Mouse (Mus musculus) embryonic facial prominence, embryonic 15.5 days (tissue): ENCODE data around the gene Adgrl1. TPM values are rescaled to one million over a fixed set of nuclear protein-coding genes. Genes with fewer than 3 reads are reported as not detected.

Experiments
- ATAC-seq: fragments of 200-750 bp; cut with Nextera tagmentation; 2 replicates; pipeline ENCODE4 v1.8.0; 2017; ENCODE audit warnings: low read depth, moderate TSS enrichment; ENCODE audit not compliant: insufficient number of reproducible peaks, low FRiP score, low TSS enrichment
- H3K27ac ChIP-seq: fragments of 300-500 bp; sonication (generic); replicated peaks from 2 replicates; pipeline ENCODE4 v1.5.1; 2015; ENCODE audit warnings: mild to moderate bottlenecking, inconsistent platforms
- H3K27me3 ChIP-seq: fragments of 300-500 bp; sonication (generic); 2 replicates; pipeline ENCODE4 v1.6.1; 2015; ENCODE audit warnings: inconsistent platforms
- H3K36me3 ChIP-seq: fragments of 300-500 bp; sonication (generic); 2 replicates; pipeline ENCODE4 v1.6.1; 2015; ENCODE audit warnings: mild to moderate bottlenecking, inconsistent platforms
- H3K4me1 ChIP-seq: fragments of 300-500 bp; sonication (generic); 2 replicates; pipeline ENCODE4 v1.6.1; 2015; ENCODE audit warnings: inconsistent platforms
- H3K4me2 ChIP-seq: fragments of 300-500 bp; sonication (generic); replicated peaks from 2 replicates; pipeline ENCODE4 v1.6.1; 2015; ENCODE audit warnings: mild to moderate bottlenecking, inconsistent platforms
- H3K4me3 ChIP-seq: fragments of 300-500 bp; sonication (generic); replicated peaks from 2 replicates; pipeline ENCODE4 v1.5.1; 2015; ENCODE audit warnings: mild to moderate bottlenecking, inconsistent platforms
- H3K9ac ChIP-seq: fragments of 300-500 bp; sonication (generic); 2 replicates; pipeline ENCODE4 v1.6.1; 2015; ENCODE audit warnings: inconsistent platforms
- H3K9me3 ChIP-seq: fragments of 300-500 bp; sonication (generic); replicated peaks from 2 replicates; pipeline ENCODE4 v1.6.1; 2016; ENCODE audit warnings: inconsistent platforms
- WGBS: fragments of 180-500 bp; shearing (Covaris S2); methylation state at CpG from one replicate; pipeline ENCODE4 v1.1.7; 2015; 5-methylcytosine and 5-hydroxymethylcytosine counted together
- polyA plus RNA-seq: library from polyadenylated mRNA; unstranded; fragments of >200 nt; fragmentation: Nextera tagmentation; extraction: Ambion mirVana; gene quantifications from 2 replicates; pipeline ENCODE4 v1.2.1, GENCODE M21; 2015

The Adgrl1 gene
- polyA plus RNA-seq, 1 experiment from 2014 or later, result 23.2 TPM

GRCm38 (mm10) chr8:83888409-83888808, 11.5 kb upstream of the Adgrl1 start:
- ATAC-seq, result no peak
- Histone ChIP-seq H3K9ac (no peak overlapping the region), H3K27ac (no peak overlapping the region), H3K9me3 (no peaks in the 10 kb centered on the region), H3K36me3 (no peaks in the 10 kb centered on the region), H3K4me1 (no peaks in the 10 kb centered on the region), H3K27me3 (no peaks in the 10 kb centered on the region; the same call in 1 of the 2 replicates), H3K4me3 (no peak overlapping the region), H3K4me2 (no peak overlapping the region)
- 45% methylated on average over 2 of the region's 2 CpGs for WGBS

GRCm38 (mm10) chr8:83892061-83892460, 7.8 kb upstream of the Adgrl1 start:
- no peak overlapping the region for H3K4me3 ChIP-seq
- no peak overlapping the region for H3K9ac ChIP-seq
- no peak overlapping the region for H3K4me2 ChIP-seq
- 59% methylated on average over 4 of the region's 4 CpGs for WGBS
- no peak overlapping the region for H3K27ac ChIP-seq
- ATAC-seq, result no peak
- peaks cover 2% of the 10 kb centered on the region for H3K4me1 ChIP-seq
- no peaks in the 10 kb centered on the region for H3K9me3 ChIP-seq
- no peaks in the 10 kb centered on the region for H3K36me3 ChIP-seq
- peaks cover 20% of the 10 kb centered on the region for H3K27me3 ChIP-seq

- no peak for ATAC-seq
Observed at GRCm38 (mm10) chr8:83893915-83894314, 6.0 kb upstream of the Adgrl1 start.

GRCm38 (mm10) chr8:83895894-83896293, 4.0 kb upstream of the Adgrl1 start:
- WGBS, result 3% methylated on average over 5 of the region's 5 CpGs
- Histone ChIP-seq H3K27ac (no peak overlapping the region), H3K4me2 (no peak overlapping the region), H3K4me3 (no peak overlapping the region), H3K4me1 (peaks cover 24% of the 10 kb centered on the region), H3K9me3 (no peaks in the 10 kb centered on the region), H3K9ac (no peak overlapping the region), H3K36me3 (no peaks in the 10 kb centered on the region), H3K27me3 (peaks cover 20% of the 10 kb centered on the region)
- ATAC-seq, result no peak

More at GRCm38 (mm10) chr8:83893915-83894314, 6.0 kb upstream of the Adgrl1 start:
- H3K4me3 ChIP-seq, result no peak overlapping the region
- no peak overlapping the region for H3K4me2 ChIP-seq
- no peak overlapping the region for H3K9ac ChIP-seq
- 2% methylated on average over 5 of the region's 5 CpGs for WGBS
- H3K9me3 ChIP-seq, result no peaks in the 10 kb centered on the region
- no peaks in the 10 kb centered on the region for H3K36me3 ChIP-seq
- peaks cover 20% of the 10 kb centered on the region for H3K4me1 ChIP-seq
- no peak overlapping the region for H3K27ac ChIP-seq
- H3K27me3 ChIP-seq, result peaks cover 20% of the 10 kb centered on the region

GRCm38 (mm10) chr8:83896461-83896860, 3.4 kb upstream of the Adgrl1 start:
- Histone ChIP-seq H3K27ac (no peak overlapping the region), H3K9ac (no peak overlapping the region), H3K4me2 (no peak overlapping the region), H3K27me3 (peaks cover 20% of the 10 kb centered on the region), H3K9me3 (no peaks in the 10 kb centered on the region), H3K4me3 (no peak overlapping the region), H3K4me1 (peaks cover 24% of the 10 kb centered on the region), H3K36me3 (no peaks in the 10 kb centered on the region)
- ATAC-seq, result no peak
- 82% methylated on average over 7 of the region's 7 CpGs for WGBS

- Histone ChIP-seq H3K4me2 (peak overlapping the region; percentile 59), H3K36me3 (no peaks in the 10 kb centered on the region), H3K9me3 (no peaks in the 10 kb centered on the region), H3K4me3 (peak overlapping the region; percentile 33), H3K27ac (no peak overlapping the region), H3K27me3 (peaks cover 20% of the 10 kb centered on the region), H3K4me1 (peaks cover 31% of the 10 kb centered on the region), H3K9ac (no peak overlapping the region)
- ATAC-seq, result no peak
- WGBS, result 2% methylated on average over 26 of the region's 26 CpGs
Observed at GRCm38 (mm10) chr8:83897211-83897610, 2.7 kb upstream of the Adgrl1 start.

GRCm38 (mm10) chr8:83898456-83898855, 1.4 kb upstream of the Adgrl1 start:
- ATAC-seq, result no peak

GRCm38 (mm10) chr8:83898985-83899362, 931 bp upstream of the Adgrl1 start:
- Histone ChIP-seq H3K27ac (peak overlapping the region; percentile 97), H3K27me3 (peaks cover 20% of the 10 kb centered on the region), H3K36me3 (no peaks in the 10 kb centered on the region), H3K4me1 (peaks cover 49% of the 10 kb centered on the region), H3K9ac (0 out of 2 replicates have a peak overlapping the region, but pooled peaks have one; percentile 15), H3K9me3 (no peaks in the 10 kb centered on the region), H3K4me3 (peak overlapping the region; percentile 91), H3K4me2 (peak overlapping the region; percentile 85)
- WGBS, result under 1% methylated on average over 13 of the region's 13 CpGs
- ATAC-seq, result peak; percentile 1

More at GRCm38 (mm10) chr8:83898456-83898855, 1.4 kb upstream of the Adgrl1 start:
- H3K27ac ChIP-seq, result peak overlapping the region; percentile 97
- H3K4me2 ChIP-seq, result peak overlapping the region; percentile 85
- H3K27me3 ChIP-seq, result peaks cover 20% of the 10 kb centered on the region
- H3K36me3 ChIP-seq, result no peaks in the 10 kb centered on the region
- H3K4me3 ChIP-seq, result peak overlapping the region; percentile 91
- 2% methylated on average over 10 of the region's 10 CpGs for WGBS
- no peaks in the 10 kb centered on the region for H3K9me3 ChIP-seq
- H3K4me1 ChIP-seq, result peaks cover 44% of the 10 kb centered on the region
- peak overlapping the region; percentile 15; the same call in 1 of the 2 replicates for H3K9ac ChIP-seq

GRCm38 (mm10) chr8:83900266-83900956, 506 bp downstream of the Adgrl1 start:
- ATAC-seq, result peak; percentile 2; the same call in 1 of the 2 replicates

GRCm38 (mm10) chr8:83900957-83901270, 1.0 kb downstream of the Adgrl1 start:
- Histone ChIP-seq H3K4me3 (peak overlapping the region; percentile 91), H3K9me3 (no peaks in the 10 kb centered on the region), H3K4me1 (peaks cover 66% of the 10 kb centered on the region)

More at GRCm38 (mm10) chr8:83900266-83900956, 506 bp downstream of the Adgrl1 start:
- peak overlapping the region; percentile 91 for H3K4me3 ChIP-seq
- H3K9me3 ChIP-seq, result no peaks in the 10 kb centered on the region
- WGBS, result under 1% methylated on average over 45 of the region's 100 CpGs
- peak overlapping the region; percentile 97 for H3K27ac ChIP-seq
- H3K36me3 ChIP-seq, result no peaks in the 10 kb centered on the region
- peak overlapping the region; percentile 85 for H3K4me2 ChIP-seq
- H3K4me1 ChIP-seq, result peaks cover 61% of the 10 kb centered on the region
- peaks cover 8% of the 10 kb centered on the region for H3K27me3 ChIP-seq
- H3K9ac ChIP-seq, result peak overlapping the region; percentile 85

GRCm38 (mm10) chr8:83901566-83902485, 1.9 kb downstream of the Adgrl1 start:
- Histone ChIP-seq H3K4me2 (peak overlapping the region; percentile 85), H3K9me3 (no peaks in the 10 kb centered on the region), H3K27ac (0 out of 2 replicates have a peak overlapping the region, but pooled peaks have one; percentile 97), H3K27me3 (no peaks in the 10 kb centered on the region), H3K36me3 (peaks cover 10% of the 10 kb centered on the region; the same call in 1 of the 2 replicates), H3K9ac (peak overlapping the region; percentile 85; the same call in 1 of the 2 replicates), H3K4me1 (peaks cover 66% of the 10 kb centered on the region), H3K4me3 (peak overlapping the region; percentile 91)
- WGBS, result 9% methylated on average over 14 of the region's 14 CpGs
- no peak for ATAC-seq

More at GRCm38 (mm10) chr8:83900957-83901270, 1.0 kb downstream of the Adgrl1 start:
- Histone ChIP-seq H3K27ac (peak overlapping the region; percentile 97), H3K4me2 (peak overlapping the region; percentile 85), H3K36me3 (0 out of 2 replicates have a peak, but pooled peaks cover 4% of the 10 kb centered on the region), H3K27me3 (peaks cover 4% of the 10 kb centered on the region; the same call in 1 of the 2 replicates), H3K9ac (peak overlapping the region; percentile 85)
- no peak for ATAC-seq
- WGBS, result 0% methylated on average over 40 of the region's 40 CpGs
